Mouse (Mus musculus): ENCODE measurements around the gene Sppl2c.
"Not testable (repeated sequence)": the region's sequence is repeated elsewhere in the genome, so short reads cannot be mapped to it uniquely, and the experiment has no call there.

The Sppl2c gene

DNA sequence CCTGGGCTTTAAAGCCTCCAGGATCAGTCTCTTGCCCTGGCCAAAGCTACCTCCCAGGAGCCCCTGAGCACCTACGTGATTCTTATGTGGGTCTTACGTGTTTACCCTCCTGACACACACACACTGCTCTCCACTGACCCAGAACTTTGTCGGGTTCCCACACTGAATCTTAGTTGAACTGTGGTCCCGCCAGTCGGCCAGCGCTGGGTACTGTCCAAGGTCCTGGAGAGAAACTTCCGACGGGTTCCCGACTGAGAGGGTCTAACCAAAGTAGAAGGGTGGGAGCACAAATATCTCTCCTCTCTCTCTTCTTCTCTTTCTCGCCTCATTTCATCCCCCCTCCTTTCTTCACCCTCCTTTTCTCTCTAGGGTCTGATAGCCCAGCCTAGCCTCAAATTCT is 11.7 kb downstream of the Sppl2c start:
- peak; percentile 18 for DNase-seq (ENCODE audit: low read depth)

DNA sequence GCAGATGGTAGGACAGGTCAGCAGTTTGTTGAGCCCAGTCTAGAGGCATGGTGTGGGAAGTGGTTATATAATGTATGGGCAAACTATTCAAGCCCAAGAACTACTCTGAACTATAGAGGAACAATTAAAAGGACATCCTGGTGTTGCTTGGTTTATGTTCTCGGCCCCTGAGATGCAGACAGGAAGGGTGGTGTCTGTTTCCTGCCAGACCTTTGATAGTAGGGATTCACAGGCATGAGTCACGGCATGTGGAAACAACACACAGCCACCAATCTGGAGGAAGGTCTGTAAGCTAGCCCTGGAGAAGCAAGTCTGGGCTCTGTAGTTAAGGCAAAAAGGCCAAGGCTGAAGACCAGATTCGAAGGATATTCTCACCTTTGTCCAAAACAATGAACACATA is 17.1 kb downstream of the Sppl2c start:
- DNase-seq (ENCODE audit: low read depth), result no peak

DNA sequence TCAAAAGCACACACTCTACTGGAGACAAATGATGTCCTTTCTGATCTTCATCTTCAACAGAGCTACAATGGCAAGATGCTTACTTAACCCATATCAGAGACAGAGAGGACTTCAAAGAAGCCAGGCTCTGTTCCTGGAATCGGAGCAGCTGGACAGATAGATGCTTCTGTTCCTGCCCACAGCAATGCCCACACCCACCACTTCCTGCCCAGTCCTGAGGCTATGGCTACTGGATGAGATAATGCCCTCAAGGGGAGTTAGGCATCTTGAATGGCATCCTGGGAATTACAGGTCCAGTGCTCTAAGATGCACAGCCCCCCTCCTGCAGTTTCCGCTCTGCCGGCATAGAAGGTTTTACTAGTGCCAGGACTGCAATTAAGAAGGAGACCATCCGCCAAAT is 20.4 kb downstream of the Sppl2c start:
- no peak for DNase-seq (ENCODE audit: low read depth)

DNA sequence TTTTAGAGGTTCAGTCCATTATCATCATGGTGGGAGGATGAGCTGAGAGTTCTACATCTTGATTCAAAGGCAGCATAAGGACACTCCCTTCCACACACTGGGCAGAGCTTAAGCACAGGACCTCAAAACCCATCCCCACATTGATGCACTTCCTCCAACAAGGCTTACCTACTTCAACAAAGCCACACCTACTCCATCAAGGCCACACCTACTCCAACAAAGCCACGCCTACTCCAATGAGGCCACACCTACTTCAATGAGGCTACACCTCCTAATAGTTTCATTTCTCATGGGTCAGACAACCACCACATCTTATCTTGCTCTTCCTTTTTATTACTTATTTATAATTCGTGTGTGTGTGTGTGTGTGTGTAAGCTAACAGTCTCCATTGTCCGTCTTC is 22.9 kb downstream of the Sppl2c start:
- DNase-seq (ENCODE audit: low read depth), result no peak

DNA sequence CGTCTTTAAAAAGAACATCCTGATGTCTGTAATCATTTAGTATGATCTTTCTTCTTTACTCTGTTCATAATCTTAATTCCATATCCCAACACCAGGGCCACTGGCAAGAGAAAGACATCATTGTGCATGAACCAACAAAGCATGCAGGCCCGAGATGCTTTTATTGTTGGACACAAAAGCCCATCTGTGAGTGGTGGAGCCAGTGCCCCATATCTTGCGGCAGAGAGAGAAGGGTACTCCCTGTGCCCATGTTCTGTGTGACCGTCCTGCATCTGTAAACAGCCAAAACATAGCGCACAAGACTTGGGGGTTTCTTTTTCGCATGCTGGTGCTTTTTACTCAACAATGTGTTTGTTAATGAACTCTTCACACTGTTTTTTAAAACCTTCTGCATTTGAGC is 25.1 kb downstream of the Sppl2c start:
- no peak for DNase-seq (ENCODE audit: low read depth)

DNA sequence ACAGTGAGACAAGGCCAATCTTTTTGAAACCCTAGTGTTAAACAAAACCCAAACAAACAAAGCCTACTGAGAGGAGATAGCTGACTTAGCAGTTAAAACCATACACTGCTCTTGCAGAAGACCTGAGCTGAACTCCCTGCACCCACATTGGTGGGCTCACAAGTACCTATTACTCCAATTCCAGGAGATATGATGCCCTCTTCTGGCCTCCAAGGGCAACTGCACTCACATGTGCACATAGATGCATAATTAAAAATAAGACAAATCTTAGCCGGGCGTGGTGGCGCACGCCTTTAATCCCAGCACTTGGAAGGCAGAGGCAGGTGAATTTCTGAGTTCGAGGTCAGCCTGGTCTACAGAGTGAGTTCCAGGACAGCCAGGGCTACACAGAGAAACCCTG is 28.0 kb downstream of the Sppl2c start:
- DNase-seq (ENCODE audit: low read depth), result not testable (repeated sequence)

DNA sequence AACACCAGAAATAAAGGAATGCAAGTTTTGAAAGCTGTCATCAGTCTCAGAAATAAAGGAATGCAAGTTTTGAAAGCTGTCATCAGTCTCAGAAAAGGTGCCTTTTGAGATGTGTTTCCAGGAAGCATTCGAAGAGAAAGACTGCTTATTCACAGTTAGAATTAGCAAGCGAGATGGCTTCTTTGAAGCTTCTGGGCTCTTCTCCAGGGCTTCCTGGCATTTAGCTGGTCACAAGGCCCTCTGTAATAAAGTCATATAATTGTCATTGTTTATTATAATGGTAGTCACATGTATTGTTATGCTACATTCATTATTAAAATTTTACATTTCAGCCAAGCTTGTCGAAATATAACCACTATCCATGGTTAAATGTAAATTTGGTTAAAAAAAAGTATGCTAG is 31.9 kb downstream of the Sppl2c start:
- no peak for DNase-seq (ENCODE audit: low read depth)

DNA sequence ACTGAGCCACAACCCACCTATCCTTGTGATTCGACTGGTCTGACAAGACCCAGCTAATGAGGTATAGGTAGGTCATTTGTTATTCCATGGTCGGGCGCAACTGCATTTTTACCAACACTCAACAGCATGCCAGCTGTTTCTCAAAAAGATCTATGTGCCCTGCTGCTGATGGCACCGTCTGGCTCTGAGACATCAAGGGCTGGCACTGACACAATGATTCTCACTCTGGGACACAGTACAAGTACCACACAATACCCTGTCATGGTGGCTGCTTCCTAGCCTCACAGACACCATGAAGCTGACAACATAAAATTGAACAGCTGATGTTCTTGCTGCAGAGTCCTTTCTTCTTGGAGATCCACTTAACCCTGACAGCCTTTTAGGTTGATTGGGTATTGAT is 34.2 kb downstream of the Sppl2c start:
- no peak for DNase-seq (ENCODE audit: low read depth)

DNA sequence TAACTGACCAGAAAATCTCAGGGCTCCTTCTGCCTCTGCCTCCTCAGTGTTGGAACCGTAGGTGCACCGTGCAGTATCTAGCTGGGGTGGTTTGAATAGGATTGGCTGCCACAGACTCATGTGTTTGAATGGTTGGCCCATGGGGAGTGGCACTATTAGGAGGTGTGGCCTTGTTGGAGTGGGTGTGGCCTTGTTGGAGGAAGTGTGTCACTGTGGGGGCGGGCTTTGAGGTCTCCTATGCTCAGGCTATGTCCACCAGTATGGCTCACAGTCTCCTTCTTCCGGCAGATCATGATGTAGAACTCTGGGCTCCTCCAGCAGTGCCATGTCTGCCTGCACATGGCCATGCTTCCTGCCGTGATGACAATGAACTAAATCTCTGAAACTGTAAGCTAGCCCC is 35.6 kb downstream of the Sppl2c start:
- no peak for DNase-seq (ENCODE audit: low read depth)

DNA sequence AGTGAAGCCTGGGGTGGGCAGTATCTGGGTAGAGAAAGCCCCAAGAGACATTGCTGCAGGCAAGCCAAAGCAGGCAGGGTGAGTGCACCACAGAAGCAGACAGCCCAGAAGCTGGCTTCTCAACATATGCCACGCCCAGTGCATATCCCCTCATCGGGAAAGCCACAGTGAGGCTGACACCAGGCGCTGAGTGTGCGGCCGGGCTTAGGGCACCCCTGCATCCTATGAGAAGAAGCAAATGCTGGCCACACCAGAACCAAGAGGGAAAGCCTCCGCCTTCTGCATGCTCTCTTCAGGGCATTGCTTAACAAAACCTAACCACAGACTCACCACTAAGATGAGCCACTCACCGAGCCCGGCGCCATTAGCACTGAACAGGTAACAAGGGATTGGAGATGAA is 37.2 kb downstream of the Sppl2c start:
- DNase-seq (ENCODE audit: low read depth), result no peak

DNA sequence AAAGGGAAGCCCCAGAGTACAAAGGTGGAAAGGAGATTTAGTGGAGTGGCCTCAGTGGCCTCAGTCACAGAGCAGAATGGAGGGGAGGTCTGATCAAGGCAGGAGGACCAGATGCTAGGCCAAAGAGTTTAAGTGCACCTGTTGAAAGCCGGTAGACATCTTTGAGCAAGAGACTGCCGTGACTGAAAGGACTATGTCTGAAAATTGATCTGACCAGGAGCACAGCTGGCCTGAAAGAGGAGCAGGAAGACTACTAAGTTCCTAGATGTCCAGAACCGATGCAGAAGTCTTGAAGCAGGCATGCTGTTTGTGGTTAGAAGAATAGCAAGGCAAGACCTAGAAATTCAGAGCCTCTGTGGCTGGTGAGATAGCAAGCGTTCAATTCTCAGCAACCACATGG is 43.3 kb downstream of the Sppl2c start:
- DNase-seq (ENCODE audit: low read depth), result no peak

DNA sequence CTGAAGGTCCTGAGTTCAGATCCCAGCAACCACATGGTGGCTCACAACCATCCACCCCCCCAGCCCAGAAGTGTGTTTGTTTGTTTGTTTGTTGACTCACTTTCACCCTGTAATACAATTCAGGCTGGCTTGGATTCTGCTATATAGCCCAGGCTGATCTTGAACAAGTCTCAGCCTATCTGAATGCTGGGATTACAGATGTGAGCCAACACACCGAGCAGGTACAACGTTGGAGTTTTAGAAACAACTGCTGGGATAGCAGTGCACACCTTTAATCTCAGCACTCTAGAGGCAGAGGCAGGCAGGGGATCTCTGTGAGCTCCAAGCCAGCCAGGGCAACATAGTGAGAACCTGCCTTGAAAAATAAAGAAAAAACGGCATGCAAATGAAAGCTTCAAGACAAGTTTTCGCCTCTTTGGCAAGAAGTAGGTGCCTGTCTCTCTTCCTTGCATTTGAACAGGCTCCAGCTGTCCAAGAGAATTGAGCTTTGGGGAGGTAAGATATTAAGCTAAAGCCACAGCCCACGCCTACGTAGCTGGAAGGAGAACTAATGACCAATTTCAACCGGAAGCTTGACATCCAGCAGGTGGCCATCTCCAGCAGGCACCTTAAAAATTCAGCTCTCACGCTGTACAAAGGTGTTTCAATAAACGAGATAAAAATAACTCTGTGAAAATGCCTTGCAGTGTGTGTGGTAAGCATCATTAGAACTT is 44.1 kb downstream of the Sppl2c start:
- peak; percentile 4 for DNase-seq (ENCODE audit: low read depth)

DNA sequence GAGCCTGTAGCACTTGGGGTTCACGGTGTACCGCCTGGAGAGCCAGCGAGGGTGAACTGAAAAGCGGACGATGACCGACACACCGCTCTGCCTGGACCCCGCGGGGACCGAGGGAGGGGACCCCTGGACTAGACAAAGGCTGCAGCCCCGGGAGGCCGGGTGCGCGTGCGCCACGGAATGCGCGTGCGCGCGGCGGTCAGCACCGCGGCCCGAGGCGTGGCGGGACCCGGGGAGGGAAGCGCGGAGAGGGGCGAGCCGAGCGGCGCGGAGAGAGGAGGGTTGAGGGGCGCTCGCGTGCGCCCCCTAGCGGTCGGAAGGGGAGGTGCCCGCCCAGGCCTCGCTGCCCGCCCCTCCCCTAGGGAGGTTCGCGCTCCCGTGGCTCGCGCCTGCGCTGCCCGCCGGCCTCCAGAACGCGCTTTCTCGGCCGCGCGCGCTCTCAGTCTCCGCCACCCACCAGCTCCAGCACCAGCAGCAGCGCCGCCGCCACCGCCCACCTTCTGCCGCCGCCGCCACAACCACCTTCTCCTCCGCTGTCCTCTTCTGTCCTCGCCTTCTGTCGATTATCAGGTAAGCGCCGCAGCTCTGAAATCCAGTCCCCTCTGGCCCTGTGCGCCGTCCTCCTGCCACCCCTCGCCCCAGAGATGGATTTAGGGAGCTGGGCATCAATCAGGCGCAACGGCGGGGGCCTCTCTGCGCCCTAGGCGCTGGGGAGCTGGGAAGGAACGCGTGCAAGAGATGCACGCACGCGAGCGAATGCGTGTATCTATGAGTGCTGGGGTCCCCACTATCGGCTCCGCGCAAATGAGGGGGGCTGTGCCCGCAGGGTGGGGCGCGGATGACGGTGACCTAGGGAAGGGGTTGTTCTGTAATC is 45.1 kb downstream of the Sppl2c start, which contains the start of gene Mapt:
Mapt (plus strand) TSS at position 350 of the 871 bp plus-strand sequence.
- DNase-seq (ENCODE audit: low read depth), result peak; percentile 61

DNA sequence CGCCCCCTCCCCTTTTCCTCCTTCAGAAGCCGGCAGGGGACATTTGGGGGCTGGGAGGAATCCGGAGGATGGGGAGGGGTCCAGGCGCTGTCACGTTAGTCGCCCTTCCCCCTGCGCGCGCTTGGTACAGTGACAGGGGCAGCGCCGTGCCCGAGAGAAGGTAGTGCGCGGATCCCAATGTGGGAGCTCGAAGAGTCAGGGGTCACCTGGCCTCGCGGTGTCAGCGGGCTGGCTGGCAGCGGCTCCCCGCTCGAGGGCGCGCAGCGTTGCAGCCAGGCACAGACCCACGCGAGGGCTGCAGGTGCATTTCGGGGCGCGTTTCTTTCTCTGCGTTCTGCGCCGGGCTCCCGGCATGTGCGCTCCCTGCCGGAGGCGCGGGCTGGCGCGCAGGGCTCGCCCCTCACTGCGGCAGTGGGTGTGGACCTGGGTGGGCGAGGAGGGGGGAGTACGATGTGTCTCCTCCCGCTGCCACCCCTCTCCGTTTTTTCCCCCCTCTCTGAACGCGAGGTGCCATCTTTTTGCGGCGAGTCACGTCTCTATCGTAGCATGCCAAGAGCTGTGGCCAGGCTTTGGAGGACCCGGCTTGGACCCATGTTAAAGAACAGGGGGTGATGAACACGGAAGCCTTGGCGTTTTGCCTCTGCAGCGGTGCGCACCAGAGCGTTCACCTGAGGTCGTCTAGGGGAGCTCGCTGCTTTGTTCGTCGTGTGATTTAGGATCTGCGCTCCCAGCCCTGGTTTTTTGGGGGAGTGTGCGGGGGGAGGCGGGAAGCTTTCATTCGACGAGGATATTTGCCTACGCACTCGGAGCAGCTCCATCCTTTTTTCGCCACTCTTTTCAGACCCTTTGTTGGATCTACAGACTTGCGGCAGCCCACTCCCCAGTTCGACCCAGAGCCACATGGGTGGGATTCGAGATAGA is 46.3 kb downstream of the Sppl2c start:
- peak; percentile 19 for DNase-seq (ENCODE audit: low read depth)

DNA sequence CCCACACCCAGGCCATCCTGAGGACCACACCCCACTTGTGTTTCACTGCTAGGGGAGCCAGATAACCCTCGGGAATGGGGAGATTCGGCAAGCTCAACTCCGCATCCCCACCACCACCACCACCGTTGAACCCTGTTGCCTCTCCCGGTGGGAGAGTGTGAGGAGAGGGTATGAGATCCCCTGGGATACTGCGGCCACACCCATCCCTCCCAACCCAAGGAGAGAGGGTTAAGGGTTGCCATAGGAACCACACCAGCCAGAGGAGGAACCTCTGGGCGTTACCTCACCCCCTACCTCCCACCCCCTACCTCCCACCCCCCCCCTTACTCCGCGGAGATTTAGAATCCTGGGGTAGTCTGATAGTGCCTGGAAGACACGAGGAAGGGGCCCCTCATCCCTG is 47.0 kb downstream of the Sppl2c start:
- DNase-seq (ENCODE audit: low read depth), result no peak

DNA sequence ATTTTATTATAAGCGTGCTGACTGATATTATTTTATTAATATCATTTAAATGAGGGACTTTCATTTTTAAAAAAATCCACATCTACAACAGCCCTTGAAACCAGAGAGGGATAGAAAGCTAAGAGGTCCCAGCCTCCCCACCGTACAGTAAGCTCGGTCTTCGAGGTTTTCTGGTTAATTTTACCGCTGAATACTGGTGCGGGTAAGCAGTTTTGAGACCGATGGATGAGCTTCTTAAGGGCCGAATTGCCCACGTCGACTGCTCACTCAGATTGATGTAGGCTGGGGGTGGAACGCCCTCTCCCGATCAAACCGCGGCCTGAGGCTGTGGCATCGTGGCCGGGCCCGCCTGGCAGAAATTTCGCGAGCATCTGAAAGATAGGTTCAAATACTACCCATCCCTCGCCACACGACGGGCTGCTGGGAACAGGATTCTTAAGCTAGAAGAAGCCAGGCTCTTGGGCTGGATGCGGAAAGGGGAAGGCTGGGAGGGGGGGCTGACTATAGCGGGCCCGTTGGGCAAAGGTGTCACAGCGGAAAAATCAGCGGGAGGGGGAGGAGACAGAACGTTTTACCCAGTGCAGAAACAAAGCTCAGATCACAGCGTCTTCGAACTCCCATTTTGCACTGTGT is 47.6 kb downstream of the Sppl2c start:
- peak; percentile 18 for DNase-seq (ENCODE audit: low read depth)

DNA sequence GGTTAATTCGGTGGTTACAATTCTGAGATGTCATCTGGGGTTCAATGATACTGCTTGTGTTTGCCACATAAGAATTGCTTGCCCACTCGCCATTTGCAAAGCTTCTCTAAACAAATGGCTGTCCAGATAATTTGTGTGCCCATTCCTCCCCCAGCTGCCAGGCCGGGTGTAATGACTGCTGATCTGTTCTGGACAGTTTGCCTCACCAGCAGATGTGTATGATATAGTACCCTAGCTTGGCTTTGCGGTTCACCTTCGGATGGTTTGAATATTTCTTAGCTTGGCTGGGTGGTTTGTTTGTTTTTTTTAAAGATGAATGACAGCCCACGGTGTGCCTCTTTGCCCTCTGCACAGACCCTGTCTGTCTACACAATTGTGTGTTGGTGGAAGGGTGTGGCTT is 48.6 kb downstream of the Sppl2c start:
- DNase-seq (ENCODE audit: low read depth), result no peak

DNA sequence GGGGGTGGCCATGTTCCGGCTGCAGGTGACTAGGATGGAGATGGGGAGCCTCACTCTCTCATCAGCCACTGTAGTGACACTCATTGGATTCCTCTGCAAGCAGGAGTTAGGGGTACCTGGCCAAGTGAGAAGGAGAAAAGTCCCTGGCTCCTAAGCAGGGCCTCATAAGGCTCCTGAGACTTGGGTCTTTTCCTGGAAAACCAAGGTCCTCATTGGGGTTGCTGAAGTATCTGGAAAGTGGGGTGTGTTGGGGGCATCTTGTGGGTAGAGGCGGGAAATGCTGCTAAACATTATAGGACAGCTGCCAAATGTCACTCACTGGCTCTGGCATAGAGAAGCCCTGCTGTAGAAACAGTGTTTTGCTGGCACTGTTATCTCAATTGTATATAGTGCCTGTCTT is 49.8 kb downstream of the Sppl2c start:
- no peak for DNase-seq (ENCODE audit: low read depth)

DNA sequence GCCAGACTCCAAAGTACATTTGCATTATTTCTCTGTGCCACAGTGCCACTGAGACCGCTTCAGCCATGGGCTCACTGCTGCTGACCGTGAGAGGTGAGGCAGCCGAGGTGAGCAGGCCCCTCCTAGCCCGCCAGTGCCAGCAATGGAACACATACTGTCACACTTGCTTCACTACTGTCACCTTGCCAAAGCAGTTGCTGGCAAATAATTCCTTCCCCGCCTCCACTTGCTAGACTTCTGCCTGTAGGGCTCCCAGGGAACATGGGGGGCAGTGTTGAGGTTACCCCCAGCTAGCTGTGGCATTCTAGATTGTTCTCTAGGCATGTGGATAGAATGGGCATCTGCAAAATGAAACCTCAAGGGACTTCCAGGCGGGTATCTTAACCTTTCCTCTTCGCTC is 51.1 kb downstream of the Sppl2c start:
- no peak for DNase-seq (ENCODE audit: low read depth)

DNA sequence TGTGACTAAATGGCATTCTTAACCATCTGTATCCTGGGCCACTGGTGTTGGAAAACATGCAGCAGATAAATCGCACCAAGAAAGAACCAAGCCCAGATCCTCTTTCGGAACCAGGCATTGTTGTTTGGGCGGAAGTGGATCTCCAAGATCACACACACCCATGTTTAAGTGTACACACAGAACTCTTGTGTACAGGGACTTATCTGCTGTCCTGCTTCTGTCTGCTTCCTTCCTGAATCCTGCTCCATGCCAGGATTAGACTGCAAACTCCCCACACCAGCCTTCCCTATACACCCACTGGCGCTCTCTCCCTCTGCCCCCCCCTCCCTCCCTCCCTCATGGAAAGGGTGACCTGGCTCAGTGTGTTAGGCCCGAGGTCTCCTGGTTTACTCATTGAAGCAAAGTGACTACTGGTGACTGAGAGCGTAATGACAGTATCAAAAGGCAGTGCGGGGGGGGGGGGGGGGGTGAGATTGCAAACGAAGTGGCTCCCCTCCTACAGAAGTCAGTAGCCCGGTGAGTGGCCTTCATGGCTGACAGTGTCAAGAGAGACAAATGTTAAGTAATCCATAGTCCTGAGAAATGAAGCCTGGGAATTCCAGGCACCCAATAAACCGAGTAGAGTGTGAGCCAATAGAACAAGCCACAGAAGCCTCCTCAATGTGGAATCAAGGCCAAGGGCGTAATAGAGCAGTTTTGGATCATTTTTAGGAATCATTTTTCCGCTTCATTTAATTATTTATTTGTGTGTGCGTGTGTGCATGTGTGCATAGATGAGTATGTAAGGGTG is 52.0 kb downstream of the Sppl2c start:
- no peak for DNase-seq (ENCODE audit: low read depth)
